Comparison of ENCODE assay signal across 9 mouse cellular contexts in genomic region chr6:75253357-75254075, GRCm38 (mm10).
A peak's percentile ranks its signal among the peaks of the same experiment; 100 is the strongest.
DNase-seq lines count a peak whose midpoint lies in the region; ATAC-seq and TF ChIP-seq lines count a peak whose summit lies in the region.
"Had no signal": no experiment of that assay in that cellular context is flagged by ENCODE, and none has a peak within 500 bp of the region (broad histone marks: within the 10 kb centered on the region; RNA-seq: fewer than 3 reads in every experiment).

No protein-coding gene starts in this region.

- no peaks in the 10 kb centered on the region for H3K36me3 ChIP-seq in kidney, adult 2 months (ENCODE audit: control insufficient read depth, insufficient read depth, low read length)
- H3K36me3 ChIP-seq in kidney, embryonic 14.5 days (ENCODE audit: control insufficient read depth, insufficient read depth, low read length) = no peaks in the 10 kb centered on the region
- no peaks in the 10 kb centered on the region for H3K36me3 ChIP-seq in forebrain, embryonic 15.5 days

- no peak for ATAC-seq in kidney, embryonic 14.5 days (ENCODE audit: low FRiP score, low TSS enrichment)
- ATAC-seq in forebrain, embryonic 15.5 days (replicated peaks) = peak; percentile 78
- ATAC-seq: Patski had no signal

- H3K9ac ChIP-seq in kidney, embryonic 14.5 days (ENCODE audit: low read depth, low read length) = no peak overlapping the region
- no peak overlapping the region for H3K9ac ChIP-seq in forebrain, embryonic 15.5 days (replicated peaks)

- no peaks in the 10 kb centered on the region for H3K27me3 ChIP-seq in kidney, adult 2 months (replicated peaks; ENCODE audit: control insufficient read depth, insufficient read depth, low read length)
- H3K27me3 ChIP-seq in kidney, embryonic 14.5 days (ENCODE audit: control insufficient read depth, insufficient read depth, low read length) = no peaks in the 10 kb centered on the region
- no peaks in the 10 kb centered on the region for H3K27me3 ChIP-seq in forebrain, embryonic 15.5 days
- H3K27me3 ChIP-seq: Patski had no signal

- intact Hi-C loops in gastrocnemius, adult 2 months (cut with DNase I) = no loop called here

- H3K4me3 ChIP-seq in kidney, adult 2 months (ENCODE audit: insufficient read depth, low read depth, low read length) = no peak overlapping the region
- H3K4me3 ChIP-seq in kidney, embryonic 14.5 days (ENCODE audit: low read length) = no peak overlapping the region
- H3K4me3 ChIP-seq in forebrain, embryonic 15.5 days = no peak overlapping the region
- no peak overlapping the region for H3K4me3 ChIP-seq in gastrocnemius, adult 2 months
- H3K4me3 ChIP-seq: myocyte had no signal

- no peak for TF ChIP-seq CTCF in kidney, adult 2 months (conservative IDR thresholded peaks at IDR 0.05; ENCODE audit: insufficient read depth, insufficient read length, low read depth, low read length)
- no peak for TF ChIP-seq CTCF in gastrocnemius, adult 2 months (IDR thresholded peaks at IDR 0.05)

- peak; percentile 7 for DNase-seq in kidney, adult 2 months
- peak; percentile 2 to 23 for DNase-seq in layer of hippocampus, adult 8-10 months (ENCODE audit: low spot score in 2 of 2)
- DNase-seq in retina, embryonic 14.5 days (ENCODE audit: low spot score) = peak; percentile 20
- DNase-seq in heart, adult 8-10 months (ENCODE audit: low spot score) = no peak
- DNase-seq in gastrocnemius, adult 2 months = no peak

- no peak for TF ChIP-seq POLR2A in kidney, adult 2 months (IDR thresholded peaks at IDR 0.05; ENCODE audit: low read depth, low read length)

- WGBS in kidney, adult 2 months = 30% methylated on average over 4 of the region's 4 CpGs
- 52% methylated on average over 4 of the region's 4 CpGs for WGBS in kidney, embryonic 14.5 days
- WGBS in forebrain, embryonic 15.5 days = 26% methylated on average over 4 of the region's 4 CpGs

- H3K4me2 ChIP-seq in kidney, embryonic 14.5 days (replicated peaks; ENCODE audit: low read depth, low read length) = no peak overlapping the region
- H3K4me2 ChIP-seq in forebrain, embryonic 15.5 days (replicated peaks) = no peak overlapping the region

- H3K9me3 ChIP-seq in kidney, embryonic 14.5 days (ENCODE audit: control insufficient read depth, low read length) = no peaks in the 10 kb centered on the region
- no peaks in the 10 kb centered on the region for H3K9me3 ChIP-seq in forebrain, embryonic 15.5 days

- no peak overlapping the region for H3K27ac ChIP-seq in kidney, adult 2 months (ENCODE audit: insufficient read depth, low read depth, low read length)
- no peak overlapping the region for H3K27ac ChIP-seq in kidney, embryonic 14.5 days (ENCODE audit: low read depth, low read length)
- H3K27ac ChIP-seq in forebrain, embryonic 15.5 days (replicated peaks) = peak overlapping the region; percentile 73
- no peak overlapping the region for H3K27ac ChIP-seq in gastrocnemius, adult 2 months

- H3K4me1 ChIP-seq in kidney, adult 2 months (ENCODE audit: control insufficient read depth, insufficient read depth, low read length) = no peaks in the 10 kb centered on the region
- H3K4me1 ChIP-seq in kidney, embryonic 14.5 days (ENCODE audit: control insufficient read depth, insufficient read depth, low read length) = no peaks in the 10 kb centered on the region
- H3K4me1 ChIP-seq in forebrain, embryonic 15.5 days = peaks cover 8% of the 10 kb centered on the region

Comparison
In these comparisons a context has a peak if more than half of its experiments do, and no peak if none do; other contexts are left out.
1. DNase-seq: peak in kidney, adult 2 months (single experiment), layer of hippocampus, adult 8-10 months (2 of 2) and retina, embryonic 14.5 days (single experiment); none in heart, adult 8-10 months (single experiment) and gastrocnemius, adult 2 months (single experiment).